Mouse (Mus musculus) testis, adult 2 months (tissue): ENCODE results near the gene Zbtb40.
A peak's percentile ranks its signal among the peaks of the same experiment; 100 is the strongest.

Experiments
- CTCF ChIP-seq: fragments of 200-500 bp; IDR thresholded peaks from 2 replicates; pipeline ENCODE4 v1.5.1; 2012; ENCODE audit warnings: low read depth, mild to moderate bottlenecking, inconsistent platforms, low read length, moderate library complexity; ENCODE audit not compliant: control insufficient read depth, insufficient read depth, insufficient replicate concordance
- POLR2A ChIP-seq: fragments of 200-500 bp; IDR thresholded peaks from 2 replicates; pipeline ENCODE4 v1.6.1; 2012; ENCODE audit warnings: low read depth, mild to moderate bottlenecking, inconsistent platforms, low read length, moderate library complexity; ENCODE audit not compliant: control insufficient read depth

- no peak for TF ChIP-seq POLR2A
- TF ChIP-seq CTCF = peak; percentile 40; the same call in 1 of the 2 replicates
Observed at GRCm38 (mm10) chr4:137025570-137025969, 23.0 kb downstream of the Zbtb40 start.
